Mouse (Mus musculus) CH12.LX (cell line): ENCODE data around the gene Pdcd1lg2. TPM values are rescaled to one million over a fixed set of nuclear protein-coding genes. Genes with fewer than 3 reads are reported as not detected.
A peak's percentile ranks its signal among the peaks of the same experiment; 100 is the strongest.

Experiments used
- DNase-seq: peaks from one replicate; pipeline ENCODE4 v3.0.0-alpha.2; 2013; ENCODE audit errors: extremely low read depth
- H3K27ac ChIP-seq: 2 replicates; pipeline ENCODE4 v1.5.1; 2012; ENCODE audit warnings: low read depth, mild to moderate bottlenecking, control low read depth, moderate library complexity; ENCODE audit not compliant: insufficient read depth
- H3K27me3 ChIP-seq: replicated peaks from 2 replicates; pipeline ENCODE3; 2012; ENCODE audit warnings: inconsistent platforms
- H3K36me3 ChIP-seq, 2 experiments: replicated peaks in 1 of 2; 2 replicates each; pipeline versions ENCODE3 to v1.6.1; 2012; ENCODE audit warnings: inconsistent platforms in 1 of 2, low read length in 1 of 2, mild to moderate bottlenecking in 1 of 2, mixed read lengths in 1 of 2, moderate library complexity in 1 of 2; ENCODE audit not compliant: control insufficient read depth in 1 of 2, insufficient read depth in 1 of 2
- H3K4me1 ChIP-seq, 2 experiments: 2 replicates each; pipeline ENCODE4 v1.6.1; 2012; ENCODE audit warnings: inconsistent platforms in 1 of 2, moderate library complexity in 1 of 2; ENCODE audit not compliant: insufficient read depth in 2 of 2, control insufficient read depth in 1 of 2
- H3K4me2 ChIP-seq: 2 replicates; pipeline ENCODE4 v1.6.1; 2012; ENCODE audit warnings: low read depth, mild to moderate bottlenecking, control low read depth; ENCODE audit not compliant: poor library complexity, insufficient read depth, severe bottlenecking
- H3K4me3 ChIP-seq, 3 experiments: fragments of 150-350 bp in 1 of 3; sonication (generic) in 1 of 3; replicated peaks in 1 of 3; 2 replicates each; pipeline versions ENCODE3 to v1.5.1; 2011 to 2012; ENCODE audit warnings: low read depth in 2 of 3, low read length in 2 of 3, mild to moderate bottlenecking in 2 of 3, moderate library complexity in 2 of 3, control low read depth in 1 of 3, improper control_type of control experiment in 1 of 3, inconsistent platforms in 1 of 3, mixed read lengths in 1 of 3; ENCODE audit not compliant: poor library complexity in 1 of 3
- H3K79me2 ChIP-seq: replicated peaks from 2 replicates; pipeline ENCODE4 v1.6.1; 2012; ENCODE audit warnings: mild to moderate bottlenecking, moderate library complexity; ENCODE audit not compliant: control insufficient read depth, poor library complexity, insufficient read depth, severe bottlenecking; ENCODE audit errors: extremely low read depth
- H3K9ac ChIP-seq: 2 replicates; pipeline ENCODE4 v1.6.1; 2012; ENCODE audit warnings: low read depth, mild to moderate bottlenecking, control low read depth, moderate library complexity; ENCODE audit not compliant: insufficient read depth
- H3K9me3 ChIP-seq: replicated peaks from 2 replicates; pipeline ENCODE3; 2012; ENCODE audit warnings: low read length, inconsistent platforms, mixed read lengths
- BHLHE40 ChIP-seq: IDR thresholded peaks from 2 replicates; pipeline ENCODE4 v1.6.1; 2011; ENCODE audit warnings: mild to moderate bottlenecking, low read depth, low read length, improper control_type of control experiment
- CHD1 ChIP-seq: IDR thresholded peaks from 2 replicates; pipeline ENCODE4 v1.6.1; 2012; ENCODE audit warnings: low read depth, low read length, improper control_type of control experiment, inconsistent platforms
- CHD2 ChIP-seq: IDR thresholded peaks from 2 replicates; pipeline ENCODE4 v1.6.1; 2011; ENCODE audit warnings: low read length, improper control_type of control experiment
- E2F4 ChIP-seq: IDR thresholded peaks from 2 replicates; pipeline ENCODE4 v1.6.1; 2011; ENCODE audit warnings: low read depth, low read length, improper control_type of control experiment; ENCODE audit not compliant: insufficient replicate concordance
- EP300 ChIP-seq: IDR thresholded peaks from 2 replicates; pipeline ENCODE4 v1.6.1; 2011; ENCODE audit warnings: low read length, improper control_type of control experiment
- ETS1 ChIP-seq: conservative IDR thresholded peaks from 2 replicates; pipeline ENCODE4 v1.6.1; 2012; ENCODE audit warnings: low read depth, mild to moderate bottlenecking, inconsistent platforms, low read length, improper control_type of control experiment, moderate library complexity
- GABPA ChIP-seq: IDR thresholded peaks from 2 replicates; pipeline ENCODE4 v1.6.1; 2012; ENCODE audit warnings: low read depth, low read length, improper control_type of control experiment, inconsistent platforms; ENCODE audit not compliant: insufficient replicate concordance
- HCFC1 ChIP-seq: IDR thresholded peaks from 2 replicates; pipeline ENCODE4 v1.6.1; 2012; ENCODE audit warnings: low read depth, mild to moderate bottlenecking, inconsistent platforms, low read length, improper control_type of control experiment
- IRF4 ChIP-seq: IDR thresholded peaks from 2 replicates; pipeline ENCODE4 v1.6.1; 2014; ENCODE audit warnings: low read depth, mild to moderate bottlenecking, inconsistent platforms, low read length, improper control_type of control experiment
- JUN ChIP-seq: IDR thresholded peaks from 2 replicates; pipeline ENCODE4 v1.6.1; 2011; ENCODE audit warnings: low read depth, mild to moderate bottlenecking, low read length, improper control_type of control experiment, moderate library complexity; ENCODE audit not compliant: insufficient read depth
- JUND ChIP-seq: conservative IDR thresholded peaks from 2 replicates; pipeline ENCODE4 v1.6.1; 2011; ENCODE audit warnings: low read depth, low read length, improper control_type of control experiment
- KAT2A ChIP-seq: IDR thresholded peaks from 2 replicates; pipeline ENCODE4 v1.6.1; 2012; ENCODE audit warnings: low read length, improper control_type of control experiment, inconsistent platforms; ENCODE audit not compliant: insufficient replicate concordance
- MAX ChIP-seq: IDR thresholded peaks from 2 replicates; pipeline ENCODE4 v1.6.1; 2011; ENCODE audit warnings: low read length, improper control_type of control experiment
- MAZ ChIP-seq: IDR thresholded peaks from 2 replicates; pipeline ENCODE4 v1.6.1; 2012; ENCODE audit warnings: low read depth, mild to moderate bottlenecking, inconsistent platforms, low read length, improper control_type of control experiment, moderate library complexity
- MEF2A ChIP-seq: IDR thresholded peaks from 2 replicates; pipeline ENCODE4 v1.6.1; 2014; ENCODE audit warnings: low read depth, mild to moderate bottlenecking, inconsistent platforms, low read length, improper control_type of control experiment, borderline replicate concordance
- MYC ChIP-seq: IDR thresholded peaks from 2 replicates; pipeline ENCODE4 v1.6.1; 2011; ENCODE audit warnings: low read depth, mild to moderate bottlenecking, improper control_type of control experiment, low read length
- NRF1 ChIP-seq: IDR thresholded peaks from 2 replicates; pipeline ENCODE4 v1.6.1; 2014; ENCODE audit warnings: low read depth, mild to moderate bottlenecking, inconsistent platforms, low read length, improper control_type of control experiment, moderate library complexity
- POLR2A ChIP-seq: IDR thresholded peaks from 2 replicates; pipeline ENCODE4 v1.6.1; 2011; ENCODE audit warnings: low read depth, mild to moderate bottlenecking, improper control_type of control experiment, low read length
- POLR2AphosphoS2 ChIP-seq: IDR thresholded peaks from 2 replicates; pipeline ENCODE4 v1.6.1; 2011; ENCODE audit warnings: low read depth, low read length, improper control_type of control experiment
- RAD21 ChIP-seq: IDR thresholded peaks from 2 replicates; pipeline ENCODE4 v1.6.1; 2011; ENCODE audit warnings: low read depth, mild to moderate bottlenecking, low read length, improper control_type of control experiment, moderate library complexity
- RCOR1 ChIP-seq: conservative IDR thresholded peaks from 2 replicates; pipeline ENCODE4 v1.6.1; 2012; ENCODE audit warnings: low read depth, mild to moderate bottlenecking, inconsistent platforms, low read length, improper control_type of control experiment
- SIN3A ChIP-seq: IDR thresholded peaks from 2 replicates; pipeline ENCODE4 v1.6.1; 2012; ENCODE audit warnings: low read length, improper control_type of control experiment, inconsistent platforms
- SMC3 ChIP-seq: IDR thresholded peaks from 2 replicates; pipeline ENCODE4 v1.6.1; 2011; ENCODE audit warnings: low read depth, low read length, improper control_type of control experiment
- TBP ChIP-seq: conservative IDR thresholded peaks from 2 replicates; pipeline ENCODE4 v1.6.1; 2011; ENCODE audit warnings: low read depth, low read length, improper control_type of control experiment
- TCF12 ChIP-seq: IDR thresholded peaks from 2 replicates; pipeline ENCODE4 v1.6.1; 2014; ENCODE audit warnings: low read depth, mild to moderate bottlenecking, inconsistent platforms, low read length, improper control_type of control experiment
- UBTF ChIP-seq: IDR thresholded peaks from 2 replicates; pipeline ENCODE4 v1.6.1; 2012; ENCODE audit warnings: low read depth, mild to moderate bottlenecking, inconsistent platforms, low read length, improper control_type of control experiment, moderate library complexity
- USF1 ChIP-seq: IDR thresholded peaks from 2 replicates; pipeline ENCODE4 v1.6.1; 2014; ENCODE audit warnings: low read depth, mild to moderate bottlenecking, inconsistent platforms, low read length, improper control_type of control experiment
- USF2 ChIP-seq: conservative IDR thresholded peaks from 2 replicates; pipeline ENCODE4 v1.6.1; 2011; ENCODE audit warnings: low read depth, low read length, improper control_type of control experiment
- ZC3H11A ChIP-seq: IDR thresholded peaks from 2 replicates; pipeline ENCODE4 v1.6.1; 2012; ENCODE audit warnings: low read depth, mild to moderate bottlenecking, inconsistent platforms, low read length, improper control_type of control experiment
- ZKSCAN1 ChIP-seq: IDR thresholded peaks from 2 replicates; pipeline ENCODE4 v1.6.1; 2012; ENCODE audit warnings: low read depth, inconsistent platforms, low read length, improper control_type of control experiment, borderline replicate concordance
- ZMIZ1 ChIP-seq: IDR thresholded peaks from 2 replicates; pipeline ENCODE4 v1.6.1; 2012; ENCODE audit warnings: low read depth, mild to moderate bottlenecking, inconsistent platforms, low read length, improper control_type of control experiment
- ZNF384 ChIP-seq: IDR thresholded peaks from 2 replicates; pipeline ENCODE4 v1.6.1; 2012; ENCODE audit warnings: low read depth, low read length, improper control_type of control experiment, inconsistent platforms
- dilution Hi-C: fragments of 300-500 bp; cut with MboI; formaldehyde crosslinking; loops from 2 replicates; pipeline ENCODE4 v1.14.3; 2020; ENCODE audit warnings: low sequenced_read_pairs; ENCODE audit not compliant: extremely low pct_unique_long_range_greater_than_20kb, extremely low pct_ligation_motif_present
- in situ Hi-C: fragments of 300-500 bp; cut with MboI; formaldehyde crosslinking; loops from 3 replicates; pipeline ENCODE4 v1.14.3; 2019; ENCODE audit warnings: low sequenced_read_pairs, low pct_ligation_motif_present, low pct_unique_long_range_greater_than_20kb, mixed read lengths
- polyA plus RNA-seq: library from polyadenylated mRNA; unstranded; fragments of >175 nt; gene quantifications from 2 replicates; pipeline ENCODE4 v1.2.1, GENCODE M21; 2012; ENCODE audit warnings: low read depth; ENCODE audit not compliant: insufficient read length
- total RNA-seq, 2 experiments: library from RNA; depleted of rRNA; stranded (reverse); fragments of 300-350 nt in 1 of 2; fragments of >200 nt in 1 of 2; gene quantifications; 2 replicates each; pipeline ENCODE4 v1.2.3; 2012 to 2014

Pdcd1lg2 gene
- total and polyA plus RNA-seq, 3 experiments = 1.4 to 5.5 (median 1.7) TPM

- TF ChIP-seq SMC3 (no peak), MAX (no peak), ZKSCAN1 (no peak)
- no peaks in the 10 kb centered on the region for H3K27me3 ChIP-seq
- in situ Hi-C loops (loop anchor here (25.0 kb wide), 2 partner anchors 449 to 576 kb away; partner anchors contain the start of genes 9930021J03Rik and Ranbp6), dilution Hi-C loops (no loop called here)
- H3K9me3 ChIP-seq = no peaks in the 10 kb centered on the region
- no peak overlapping the region for H3K9ac ChIP-seq
- H3K36me3 ChIP-seq = peaks cover 6 to 29% of the 10 kb centered on the region in 2 experiments
- no peak overlapping the region for H3K4me3 ChIP-seq
- no peak for DNase-seq
- H3K79me2 ChIP-seq = peaks cover 7% of the 10 kb centered on the region
- H3K27ac ChIP-seq = peak overlapping the region; percentile 59
- no peak overlapping the region for H3K4me2 ChIP-seq
- H3K4me1 ChIP-seq = peaks cover 21 to 50% of the 10 kb centered on the region in 2 experiments
Observed at GRCm38 (mm10) chr19:29363557-29363956, 47.2 kb upstream of the Pdcd1lg2 start.

GRCm38 (mm10) chr19:29364076-29364475 lies 46.6 kb upstream of the Pdcd1lg2 start:
- peak; percentile 89 for DNase-seq
- in situ Hi-C loops (loop anchor here (25.0 kb wide), 2 partner anchors 448 to 577 kb away; partner anchors contain the start of genes 9930021J03Rik and Ranbp6), dilution Hi-C loops (no loop called here)
- H3K9me3 ChIP-seq = no peaks in the 10 kb centered on the region
- H3K27ac ChIP-seq = peak overlapping the region; percentile 96
- 0 out of 2 replicates have a peak overlapping the region, but pooled peaks have one; percentile 67 for H3K9ac ChIP-seq
- H3K79me2 ChIP-seq = peaks cover 12% of the 10 kb centered on the region
- H3K4me1 ChIP-seq = peaks cover 21 to 50% of the 10 kb centered on the region in 2 experiments
- peak overlapping the region in 1 of 3 experiments; percentile 11 for H3K4me3 ChIP-seq
- peak overlapping the region; percentile 95; the same call in 1 of the 2 replicates for H3K4me2 ChIP-seq
- peaks cover 1 to 24% of the 10 kb centered on the region in 2 experiments for H3K36me3 ChIP-seq
- no peaks in the 10 kb centered on the region for H3K27me3 ChIP-seq
- TF ChIP-seq JUN = peak; percentile 52; the same call in 1 of the 2 replicates
- peak; percentile 76 for TF ChIP-seq MEF2A
- no peak for TF ChIP-seq ZMIZ1
- TF ChIP-seq MYC = peak; percentile 74; the same call in 1 of the 2 replicates
- no peak for TF ChIP-seq E2F4
- TF ChIP-seq TBP = no peak
- TF ChIP-seq ZC3H11A = no peak
- peak; percentile 98 for TF ChIP-seq BHLHE40
- peak; percentile 100 for TF ChIP-seq ETS1
- TF ChIP-seq MAZ = no peak
- no peak for TF ChIP-seq NRF1
- no peak for TF ChIP-seq UBTF
- TF ChIP-seq GABPA = no peak
- TF ChIP-seq USF2 = no peak
- TF ChIP-seq RCOR1 = no peak
- no peak for TF ChIP-seq CHD1
- no peak for TF ChIP-seq POLR2AphosphoS2
- peak; percentile 84 for TF ChIP-seq IRF4
- TF ChIP-seq USF1 = no peak; the same call in 1 of the 2 replicates
- no peak for TF ChIP-seq CHD2
- no peak for TF ChIP-seq KAT2A
- TF ChIP-seq ZNF384 = no peak
- peak; percentile 87 for TF ChIP-seq EP300
- TF ChIP-seq RAD21 = no peak
- TF ChIP-seq JUND = peak; percentile 66; the same call in 1 of the 2 replicates
- TF ChIP-seq POLR2A = no peak
- TF ChIP-seq MAX = peak; percentile 74
- TF ChIP-seq TCF12 = peak; percentile 77
- TF ChIP-seq ZKSCAN1 = no peak
- TF ChIP-seq SIN3A = peak; percentile 94
- TF ChIP-seq HCFC1 = no peak
